Mouse (Mus musculus): ENCODE data around the gene Pmepa1.
A peak's percentile ranks its signal among the peaks of the same experiment; 100 is the strongest.

Gene Pmepa1

GRCm38 (mm10) chr2:173185282-173185681 is 91.1 kb downstream of the Pmepa1 start:
- no peak for ATAC-seq (ENCODE audit: low TSS enrichment)

DNA sequence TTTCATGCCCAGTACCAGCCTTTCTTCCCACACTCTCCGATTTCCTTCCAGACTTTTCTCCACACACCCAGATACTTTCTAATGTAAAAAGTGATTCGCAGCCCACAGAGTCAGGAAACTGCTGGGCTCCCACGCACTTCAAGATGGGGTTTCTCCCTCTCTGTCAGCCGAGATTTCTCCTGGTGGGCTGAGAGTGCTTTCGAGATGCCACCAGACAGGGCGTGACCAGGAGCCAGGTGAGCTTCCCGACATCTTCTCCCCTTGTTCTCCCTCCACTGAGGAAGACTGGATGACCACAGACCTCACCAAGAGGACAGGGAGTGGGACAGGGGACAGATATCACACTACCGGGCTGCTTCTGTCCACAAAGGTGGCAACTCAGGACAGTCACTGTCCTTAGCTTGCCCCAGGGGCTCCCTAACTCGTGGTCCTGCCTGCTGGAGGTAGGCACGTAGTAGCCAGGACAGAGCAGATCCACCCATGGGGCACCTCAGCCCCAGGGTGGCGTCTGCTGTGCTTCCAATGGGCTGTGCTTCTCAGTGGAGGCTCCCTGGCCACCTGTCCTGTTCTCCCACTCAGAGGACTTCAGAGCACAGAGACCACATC is 91.8 kb downstream of the Pmepa1 start:
- ATAC-seq (ENCODE audit: low TSS enrichment): 0 out of 2 replicates have a peak, but pooled peaks have one; percentile 27

GRCm38 (mm10) chr2:173183836-173184460 is 92.4 kb downstream of the Pmepa1 start:
- 0 out of 2 replicates have a peak, but pooled peaks have one; percentile 20 for ATAC-seq (ENCODE audit: low TSS enrichment)

DNA sequence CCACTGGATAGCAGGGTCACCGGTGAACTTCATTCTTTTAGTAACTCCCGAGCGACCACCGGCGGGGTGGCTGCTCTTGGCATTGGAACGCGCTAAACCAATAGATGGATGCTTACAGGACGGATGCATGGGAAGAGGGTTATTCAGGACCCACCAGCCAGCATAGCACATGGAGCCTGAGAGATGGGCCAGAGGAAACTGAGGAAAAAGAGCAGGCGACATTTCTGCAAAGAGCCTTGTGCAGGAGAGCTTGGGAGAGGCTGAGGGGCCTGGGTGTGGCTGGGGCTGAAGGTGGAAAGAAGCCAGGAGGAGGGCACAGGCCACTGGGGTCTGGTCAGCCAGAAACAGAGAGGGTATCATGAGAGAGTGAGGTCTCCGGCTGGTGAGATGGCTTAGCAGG is 93.0 kb downstream of the Pmepa1 start:
- no peak for ATAC-seq (ENCODE audit: low TSS enrichment)

- ATAC-seq (ENCODE audit: low TSS enrichment): no peak
These were observed 93.5 kb downstream of the Pmepa1 start for GRCm38 (mm10) chr2:173182796-173183195.

DNA sequence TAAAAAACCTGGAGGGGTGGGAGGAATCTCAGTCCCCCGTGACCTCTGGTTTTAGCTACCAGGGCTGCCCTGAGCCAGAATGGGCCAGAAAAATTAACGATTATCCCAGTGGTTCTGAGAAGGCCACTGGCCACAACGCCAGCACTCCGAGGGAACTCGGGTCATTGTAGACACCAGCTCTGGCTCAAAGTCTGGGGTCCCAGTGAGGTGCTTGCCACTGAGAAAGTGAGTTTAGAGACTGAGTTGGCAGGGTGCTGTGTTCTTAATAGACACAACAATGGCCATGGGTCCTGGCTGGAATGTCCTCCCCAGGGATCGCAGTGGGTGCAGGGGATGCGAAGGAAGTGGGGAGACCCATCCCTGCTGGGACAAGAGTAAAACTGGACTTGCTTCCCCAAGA is 94.4 kb downstream of the Pmepa1 start:
- ATAC-seq (ENCODE audit: low TSS enrichment): no peak

- ATAC-seq (ENCODE audit: low TSS enrichment): no peak
These were observed 94.8 kb downstream of the Pmepa1 start for GRCm38 (mm10) chr2:173181486-173181885.

- no peak for ATAC-seq (ENCODE audit: low TSS enrichment)
These were observed 95.5 kb downstream of the Pmepa1 start for GRCm38 (mm10) chr2:173180721-173181388.

- ATAC-seq (ENCODE audit: low TSS enrichment): no peak
These were observed 96.3 kb downstream of the Pmepa1 start for GRCm38 (mm10) chr2:173180026-173180425.

GRCm38 (mm10) chr2:173179046-173179445 is 97.3 kb downstream of the Pmepa1 start:
- ATAC-seq (ENCODE audit: low TSS enrichment): no peak

DNA sequence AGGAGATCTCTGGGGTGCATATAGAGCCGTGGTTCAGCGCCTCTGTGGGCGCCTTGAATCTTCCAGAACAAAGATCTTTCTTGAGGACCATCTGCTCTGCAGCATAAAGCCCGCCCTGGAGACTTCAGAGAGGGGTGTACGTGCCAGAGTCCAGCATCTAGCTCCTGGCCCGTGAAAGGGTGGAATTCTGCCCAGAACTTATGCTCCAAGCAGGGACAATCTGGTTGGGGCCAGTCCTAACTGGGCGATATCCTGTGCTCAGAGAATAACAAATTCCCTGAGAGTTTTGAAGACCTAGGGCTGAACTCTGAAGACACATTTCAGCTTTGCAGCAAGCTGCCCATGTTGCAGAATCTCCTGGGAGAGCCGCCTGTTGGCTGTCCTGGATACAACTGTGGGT is 98.4 kb downstream of the Pmepa1 start:
- no peak for ATAC-seq (ENCODE audit: low TSS enrichment)

- no peak for ATAC-seq (ENCODE audit: low TSS enrichment)
These were observed 98.9 kb downstream of the Pmepa1 start for GRCm38 (mm10) chr2:173177481-173177880.

DNA sequence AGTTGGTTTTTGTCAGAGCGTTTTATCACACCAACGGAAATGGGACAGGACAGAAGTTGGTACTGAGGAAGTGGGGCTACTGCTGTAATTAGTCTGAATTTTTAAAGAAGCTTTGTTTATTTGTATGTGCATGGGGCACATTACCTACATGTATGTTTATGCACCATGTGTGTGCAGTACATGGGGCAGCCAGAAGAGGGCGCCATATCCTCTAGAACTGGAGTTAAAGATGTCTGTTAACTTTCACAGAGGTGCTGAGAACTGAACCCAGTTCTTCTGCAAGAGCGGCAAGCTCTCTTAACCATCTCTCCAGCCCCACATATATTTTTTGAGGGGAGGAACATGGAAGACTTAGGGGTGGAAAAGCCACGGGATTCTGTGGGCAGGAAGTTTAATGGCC is 100.6 kb downstream of the Pmepa1 start:
- no peak for ATAC-seq (ENCODE audit: low TSS enrichment)

- ATAC-seq (ENCODE audit: low TSS enrichment): no peak; the same call in 1 of the 2 replicates
These were observed 101.8 kb downstream of the Pmepa1 start for GRCm38 (mm10) chr2:173174569-173174968.

Measured in frontal cortex, adult (tissue).